Mouse (Mus musculus) common myeloid progenitor, adult 5-6 weeks (primary cell): Measurements from ENCODE around the gene Nop14. TPM values are rescaled to one million over a fixed set of nuclear protein-coding genes. Genes with fewer than 3 reads are reported as not detected.

Source experiments
- ATAC-seq: replicated peaks from 2 replicates; pipeline ENCODE4 v1.8.0; 2016; ENCODE audit warnings: low read depth, mild to moderate bottlenecking, moderate TSS enrichment, inconsistent platforms; ENCODE audit not compliant: poor library complexity, severe bottlenecking
- total RNA-seq: library from RNA; stranded (forward); fragments of 200-1000, 187-1606 nt; gene quantifications from 2 replicates; pipeline ENCODE4 v1.2.3, GENCODE M21; 2017

Gene Nop14
- total RNA-seq, result 72.9 and 76.4 TPM in 2 replicates

DNA sequence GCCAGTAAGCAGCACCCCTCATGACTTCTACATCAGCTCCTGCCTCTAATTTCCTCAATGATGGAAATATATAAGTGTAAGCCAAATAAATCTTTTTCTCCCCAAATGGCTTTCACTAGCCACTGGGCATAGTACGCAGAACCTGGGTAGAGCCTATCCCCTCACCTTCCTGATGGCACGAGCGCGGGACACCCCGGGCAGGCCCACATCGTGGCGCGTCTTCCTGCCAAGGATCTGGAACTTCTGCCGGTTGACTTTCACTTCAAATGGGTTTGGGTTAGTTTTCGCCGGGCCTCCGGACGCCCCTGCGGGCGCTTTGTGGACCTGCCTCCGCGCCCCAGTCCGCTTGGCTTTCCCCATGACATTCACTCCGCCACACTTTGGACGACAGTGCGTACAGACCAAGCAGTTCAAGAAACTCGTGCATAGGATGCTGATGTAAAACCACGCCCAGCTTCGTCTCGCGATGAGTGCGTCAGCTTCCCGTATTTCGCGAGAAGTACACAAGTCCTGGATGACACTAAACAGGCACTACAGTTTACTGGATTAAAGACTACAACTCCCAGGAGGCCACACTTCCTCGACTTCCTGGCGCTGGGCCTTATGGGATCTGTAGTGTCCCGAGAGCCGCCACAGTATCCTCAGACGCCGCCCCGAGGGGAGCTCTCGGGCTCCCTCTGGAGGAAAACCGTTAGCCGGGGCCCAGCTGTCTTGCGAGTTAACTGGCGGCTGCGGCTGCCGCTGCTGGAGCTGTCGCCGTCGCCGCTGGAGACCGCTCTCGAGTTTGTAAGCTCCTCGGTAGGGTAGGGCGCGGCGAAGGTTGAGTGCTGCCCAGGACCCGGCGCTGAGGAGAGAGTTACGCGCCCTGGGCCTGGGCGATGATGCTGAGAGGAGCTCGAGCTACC is at the start of gene Nop14, which contains the start of gene Grk4:
Gene Nop14 (minus strand): TSS at position 463 of the 905 bp plus-strand sequence.
Gene Grk4 (plus strand): TSS at position 694 of the 905 bp plus-strand sequence.
- ATAC-seq, result peak; percentile 96

DNA sequence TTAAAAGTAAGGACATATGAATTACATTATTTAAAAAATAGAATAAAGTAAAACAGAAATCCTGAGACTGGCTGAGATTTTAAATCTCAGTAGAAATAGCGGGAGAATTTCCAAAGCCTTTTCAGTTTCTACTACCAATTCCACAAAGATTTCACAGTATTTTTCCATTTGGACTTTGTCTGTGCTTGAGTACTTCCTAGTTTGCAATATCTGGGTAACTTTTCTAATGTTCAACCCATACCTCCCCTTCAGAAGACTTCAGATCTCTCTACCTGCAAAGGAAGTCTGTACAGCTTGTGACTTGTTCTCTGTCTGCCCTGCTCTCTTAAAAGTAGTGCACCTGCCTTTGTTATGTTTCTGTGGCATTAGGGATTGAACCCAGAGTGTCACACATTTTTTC is 48.5 kb upstream of the Nop14 start:
- ATAC-seq, result no peak

DNA sequence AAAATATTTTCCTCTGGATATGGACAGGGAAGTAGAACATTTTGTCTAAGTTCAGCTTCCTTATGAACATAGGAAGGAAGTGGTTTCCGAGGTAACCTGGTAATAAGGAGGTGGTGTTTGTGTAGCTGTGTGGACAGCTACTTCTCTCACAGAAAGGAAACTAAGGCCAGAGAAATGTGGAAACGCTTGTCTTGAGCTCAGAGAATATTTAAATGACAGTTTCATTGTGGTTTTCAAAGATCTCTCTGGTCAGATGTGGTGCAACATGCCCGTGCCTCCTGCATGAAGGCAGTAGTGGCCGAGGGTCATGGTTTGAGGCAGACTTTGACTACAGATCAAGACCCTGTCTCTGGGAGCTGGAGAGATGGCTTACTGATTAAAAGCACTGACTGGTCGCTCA is 35.6 kb upstream of the Nop14 start:
- ATAC-seq, result peak; percentile 78

DNA sequence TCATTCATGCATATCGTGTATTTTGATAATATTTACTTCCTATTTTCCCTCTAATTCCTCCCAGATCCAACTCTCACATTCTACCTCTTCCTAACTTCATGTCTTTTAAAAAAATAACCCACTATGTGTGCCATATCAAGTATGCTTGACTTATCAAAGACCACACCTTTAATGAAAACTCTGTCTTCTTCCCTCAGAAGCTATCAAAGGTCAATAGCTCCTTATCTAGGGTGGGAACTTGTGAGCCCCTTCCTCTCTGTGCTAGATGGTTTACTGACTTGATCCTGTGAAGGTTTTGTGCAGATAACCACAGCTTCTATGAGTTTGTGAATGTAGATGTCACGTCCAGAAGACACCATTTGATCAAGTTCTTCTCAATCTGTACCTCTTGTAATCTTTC is 32.8 kb upstream of the Nop14 start:
- ATAC-seq, result no peak

DNA sequence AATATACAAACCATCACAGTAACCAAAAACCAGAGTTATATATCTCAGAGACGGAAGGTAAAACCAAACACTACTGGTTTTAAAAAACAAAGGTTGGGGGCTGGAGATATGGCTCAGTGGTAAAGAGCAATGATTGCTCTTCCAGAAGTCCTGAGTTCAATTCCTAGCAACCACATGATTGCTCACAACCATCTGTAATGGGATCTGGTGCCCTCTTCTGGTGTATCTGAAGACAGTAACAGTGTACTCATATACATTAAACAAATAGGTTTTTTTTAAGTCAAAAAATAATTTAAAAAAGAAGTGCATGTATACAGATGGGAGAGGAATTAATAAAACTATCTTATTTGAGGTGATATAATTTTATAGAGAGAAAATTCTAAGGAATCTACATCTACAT is 29.9 kb upstream of the Nop14 start:
- no peak for ATAC-seq

DNA sequence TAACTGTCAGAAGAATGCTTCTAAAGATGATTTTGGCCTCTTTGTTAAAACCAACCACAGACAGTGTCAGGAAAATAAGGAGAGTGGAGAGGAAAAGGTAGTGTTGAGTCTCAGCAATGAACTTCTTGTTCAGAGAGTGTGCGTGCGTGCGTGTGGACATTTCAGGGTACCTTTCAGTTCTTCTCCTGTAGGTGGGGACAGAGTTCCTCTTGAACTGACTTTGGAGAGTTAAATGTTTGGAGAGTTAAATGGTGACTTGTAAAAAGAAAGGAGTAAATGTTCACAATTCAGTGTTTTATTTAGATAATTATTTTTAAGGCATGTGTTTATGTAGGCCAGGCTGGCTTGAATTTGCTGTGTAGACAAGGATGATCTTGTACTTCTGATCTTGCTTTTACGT is 10.3 kb upstream of the Nop14 start:
- no peak for ATAC-seq

DNA sequence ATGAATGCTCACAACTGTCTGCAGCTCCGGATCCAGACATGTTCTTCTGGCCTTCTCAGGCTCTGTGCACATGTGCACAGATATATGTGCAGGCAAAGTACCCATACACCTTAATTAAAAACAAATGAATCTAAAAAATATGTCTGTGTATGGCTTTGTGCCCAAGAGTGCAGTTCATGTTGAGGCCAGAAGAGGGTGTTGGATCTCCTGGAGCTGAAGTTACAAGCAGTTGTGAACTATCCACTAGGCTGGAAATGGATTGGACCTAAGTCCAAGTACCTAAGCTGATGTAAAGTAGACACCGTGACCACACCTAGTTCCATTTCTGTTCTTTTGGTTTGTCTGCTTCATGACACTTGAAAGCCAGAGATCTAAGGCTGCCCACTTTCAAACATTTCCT is 9.5 kb upstream of the Nop14 start:
- no peak for ATAC-seq

DNA sequence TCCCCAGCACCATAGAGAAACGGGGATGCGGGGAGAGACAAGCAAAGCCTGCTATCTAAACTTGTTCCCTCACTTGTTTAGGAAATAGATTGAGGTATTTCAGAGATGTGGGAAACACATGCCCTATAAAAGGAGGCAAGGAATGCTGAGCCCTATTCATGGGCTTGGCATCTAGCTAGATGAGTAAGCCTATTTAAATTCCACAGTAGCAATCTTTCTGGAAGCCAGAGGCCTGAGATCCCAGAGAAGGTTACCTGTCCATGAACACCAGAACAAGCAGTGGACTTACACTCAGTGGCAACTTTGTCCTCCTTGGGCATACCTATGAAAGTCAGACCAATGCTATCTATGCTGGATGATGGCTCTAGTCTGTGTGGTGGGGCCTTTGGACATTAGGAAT is 3.3 kb upstream of the Nop14 start:
- no peak for ATAC-seq

DNA sequence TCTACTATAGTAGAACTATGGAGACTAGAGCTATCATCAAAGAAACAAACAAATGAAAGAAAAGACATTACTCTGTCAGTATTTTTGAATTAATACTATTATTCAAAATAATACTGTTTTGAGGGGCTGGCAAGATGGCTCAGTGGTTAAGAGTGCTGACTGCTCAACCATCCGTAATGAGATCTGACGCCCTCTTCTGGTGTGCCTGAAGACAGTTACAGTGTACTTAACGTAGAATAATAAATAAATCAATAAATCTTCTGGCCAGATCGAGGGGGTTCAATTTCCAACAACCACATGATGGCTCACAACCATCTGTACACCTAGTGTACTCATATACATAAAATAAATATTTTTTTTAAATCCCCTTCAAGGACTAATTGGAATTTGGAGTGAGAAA is 2.0 kb upstream of the Nop14 start:
- ATAC-seq, result no peak

DNA sequence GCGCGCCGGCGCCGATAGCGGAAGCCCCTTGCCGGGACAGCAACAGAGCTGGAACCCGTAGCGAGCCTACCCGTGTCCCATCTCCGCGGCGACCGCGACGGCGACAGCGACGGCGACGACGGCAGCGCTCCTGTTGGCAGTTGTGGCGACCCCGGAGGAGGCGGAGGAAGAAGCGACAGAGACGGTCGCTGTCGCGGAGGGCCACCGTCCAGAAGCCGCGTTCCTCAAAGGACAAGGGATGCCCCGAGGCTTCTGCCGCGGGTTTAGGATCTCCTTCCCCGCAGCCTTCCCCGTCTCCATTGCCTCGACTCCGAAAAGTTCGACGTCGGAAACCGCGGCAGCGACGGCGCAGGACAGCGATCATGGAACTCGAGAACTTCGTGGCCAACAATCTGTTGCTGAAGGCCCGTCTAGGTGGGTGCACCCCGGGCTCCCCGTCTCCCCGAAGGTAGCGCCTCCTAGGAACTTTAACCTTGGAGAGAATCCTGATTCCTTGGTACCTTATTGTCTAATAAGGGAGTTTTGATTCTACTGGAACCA is 713 bp upstream of the Nop14 start:
- no peak for ATAC-seq

DNA sequence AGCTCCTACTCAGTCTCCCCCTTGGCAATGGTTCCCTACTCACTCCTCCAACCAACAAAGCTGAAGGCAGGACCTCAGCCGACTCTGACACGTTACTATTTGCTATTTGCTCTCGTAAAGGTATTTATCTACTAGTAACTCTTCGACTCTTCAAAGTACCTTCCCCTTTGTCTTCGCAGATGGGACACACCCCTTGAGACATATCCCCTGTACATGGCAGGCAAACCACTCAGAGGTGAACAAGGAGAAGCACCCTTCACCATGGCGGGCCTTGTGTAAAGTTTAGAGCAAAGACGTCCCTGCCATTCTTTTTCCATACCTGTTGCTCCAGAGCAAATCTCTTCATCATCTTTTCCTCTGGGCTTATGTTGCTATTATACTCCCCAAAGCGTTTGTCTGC is 2.4 kb downstream of the Nop14 start:
- no peak for ATAC-seq

DNA sequence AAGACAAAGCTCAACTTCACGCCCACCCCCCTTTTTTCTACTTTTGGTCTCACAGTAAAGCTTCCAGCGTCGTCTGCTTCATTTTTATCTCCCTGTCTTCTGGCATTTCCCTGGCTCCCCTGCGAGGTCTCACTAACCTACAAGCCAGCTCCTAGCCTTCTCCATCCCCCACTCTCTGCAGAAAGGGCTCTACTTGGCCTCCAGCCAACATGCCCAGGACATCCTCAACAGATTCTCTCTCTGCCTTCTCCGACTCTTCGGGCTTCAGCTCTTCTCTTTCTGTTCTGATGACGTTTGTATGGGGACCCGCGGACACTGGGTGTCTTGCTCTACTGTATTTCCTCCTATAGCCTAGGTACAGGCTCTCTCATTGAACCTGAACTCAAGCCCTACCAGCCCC is 5.1 kb downstream of the Nop14 start:
- ATAC-seq, result no peak

DNA sequence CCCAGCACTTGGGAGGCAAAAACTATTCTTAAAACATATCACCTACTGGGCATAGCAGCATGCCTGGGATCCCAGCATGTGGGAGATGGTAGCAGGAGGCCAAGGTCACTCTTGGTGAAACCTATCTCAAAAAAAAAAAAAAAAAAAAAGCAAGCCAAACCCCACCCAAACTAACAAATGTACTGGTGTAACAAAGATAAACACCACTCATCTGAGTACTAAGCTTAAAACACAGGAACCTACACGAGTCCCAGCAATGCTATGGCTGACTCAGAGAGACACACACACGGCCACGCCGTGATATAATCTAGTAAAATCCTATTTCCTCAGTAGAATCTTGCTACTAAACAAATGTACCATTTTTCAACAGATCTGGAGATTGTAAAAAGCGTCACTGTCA is 7.0 kb downstream of the Nop14 start:
- ATAC-seq, result no peak

DNA sequence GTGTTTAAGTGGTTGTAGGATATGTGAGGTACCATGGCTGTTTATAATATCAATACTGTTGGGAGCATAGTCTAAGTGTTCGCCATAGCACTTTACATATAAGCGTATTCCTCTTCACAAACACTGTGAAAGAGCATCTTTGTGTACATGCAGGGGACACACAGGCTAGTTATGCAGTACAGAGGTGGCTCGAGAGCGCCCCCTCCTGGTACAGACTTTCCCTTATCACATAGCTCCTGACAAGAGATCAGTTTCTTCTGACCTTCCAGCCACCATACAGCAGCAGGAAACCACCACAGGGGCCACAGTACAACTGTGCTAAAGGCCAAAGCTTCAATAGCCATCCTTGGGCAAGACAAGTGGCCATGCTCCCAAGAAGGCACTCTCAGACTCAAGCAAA is 12.4 kb downstream of the Nop14 start:
- peak; percentile 82 for ATAC-seq

DNA sequence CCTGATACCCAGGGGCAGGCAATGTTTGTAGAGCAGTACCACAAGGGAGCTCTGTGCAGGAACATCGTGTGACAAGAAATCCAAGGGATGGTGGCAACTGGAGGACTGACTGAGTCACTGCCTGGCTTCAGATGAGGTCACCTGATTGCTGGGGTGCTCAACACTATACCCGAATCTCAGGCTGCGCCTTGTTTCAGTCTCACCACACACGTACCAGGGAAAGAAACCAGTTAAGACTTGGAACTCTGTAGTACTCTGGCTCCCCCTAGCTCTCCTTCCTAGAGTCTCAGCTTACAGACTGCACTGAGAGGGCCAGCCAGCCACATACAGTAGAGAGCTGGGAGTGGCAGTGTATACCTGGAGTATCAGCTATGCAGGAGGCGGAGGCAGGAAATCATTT is 17.0 kb downstream of the Nop14 start:
- ATAC-seq, result peak; percentile 83

DNA sequence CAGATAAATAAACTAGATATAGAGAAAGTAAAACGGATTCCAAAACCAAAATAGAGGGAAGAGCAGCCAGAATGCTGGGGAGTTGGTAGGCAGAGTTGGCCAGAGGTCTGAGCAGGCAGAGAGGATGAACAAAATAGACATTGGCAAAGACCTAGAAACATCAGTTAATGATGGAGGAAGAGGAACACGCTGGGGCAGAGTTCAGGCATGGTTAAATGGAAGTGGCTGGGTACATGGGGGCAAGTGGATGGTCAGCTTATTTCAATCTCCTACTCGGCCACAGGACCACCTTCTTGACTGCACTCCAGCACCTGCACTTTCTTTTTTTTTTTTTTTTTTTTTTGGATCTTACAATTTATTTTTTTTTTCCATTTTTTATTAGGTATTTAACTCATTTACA is 18.0 kb downstream of the Nop14 start:
- ATAC-seq, result no peak

DNA sequence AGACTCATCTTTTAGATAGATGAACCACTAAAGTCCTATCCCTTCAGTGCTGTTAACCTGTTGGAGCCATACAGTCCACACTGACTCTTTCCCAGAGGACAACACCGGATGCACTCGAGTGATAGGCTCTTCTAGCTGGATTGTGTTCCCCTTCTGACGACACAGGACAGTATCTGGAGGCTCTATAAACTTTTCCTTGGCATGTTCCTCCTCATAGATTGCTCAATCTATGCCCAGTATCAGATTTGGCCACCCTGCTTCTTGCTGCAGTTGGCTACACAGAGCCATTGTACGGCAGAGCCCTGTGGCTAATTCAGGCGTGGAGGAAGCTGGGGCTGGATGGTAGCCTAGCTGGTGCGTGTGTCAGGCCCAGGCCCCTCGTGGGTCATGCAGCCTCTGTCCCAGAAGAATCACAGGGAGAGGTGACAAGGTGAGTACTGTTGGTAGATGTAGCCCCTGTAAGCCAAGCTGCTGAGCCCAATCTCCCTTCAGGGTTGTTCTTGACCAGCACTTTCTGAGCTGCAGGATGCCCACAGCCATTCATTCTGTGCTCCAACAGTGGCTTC is 22.3 kb downstream of the Nop14 start:
- no peak for ATAC-seq

DNA sequence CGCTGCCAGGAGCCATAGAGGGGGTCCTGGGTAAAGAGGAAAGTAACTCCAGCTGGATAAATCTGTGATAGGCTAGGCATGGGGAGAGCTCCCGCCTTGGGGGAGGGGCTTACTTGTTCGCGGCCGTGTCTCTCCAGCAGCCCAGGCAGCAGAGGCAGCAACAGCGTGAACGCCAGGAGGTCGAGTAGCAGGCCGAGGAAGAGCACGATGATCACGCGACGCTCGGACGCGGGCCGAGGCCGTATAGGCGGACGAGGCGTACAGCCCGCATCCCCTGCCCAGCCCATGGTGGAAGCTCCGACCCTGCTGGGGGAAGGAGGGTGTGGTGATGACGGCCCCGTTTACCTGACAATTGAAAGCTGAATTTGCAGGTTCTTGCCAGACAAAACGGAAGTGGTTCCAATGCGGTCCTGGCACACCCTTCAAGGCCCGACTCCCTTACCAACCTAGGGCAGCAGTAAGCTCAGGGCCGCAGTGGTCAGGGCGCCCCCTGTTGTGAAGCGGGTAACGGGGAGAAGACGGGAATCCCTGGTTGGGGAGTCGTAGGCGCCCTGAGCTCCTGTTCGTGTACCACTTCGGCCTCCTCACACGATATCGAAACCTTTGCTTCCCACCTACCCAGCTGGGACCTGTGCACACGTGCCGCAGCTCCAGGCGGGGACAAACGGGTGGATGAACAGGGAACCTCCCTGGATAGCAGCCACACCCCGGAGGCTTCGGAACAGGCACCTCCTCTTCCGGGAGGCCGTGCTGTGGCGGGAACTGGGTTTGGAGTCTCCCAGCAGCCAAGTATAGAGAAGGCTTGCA is 23.3 kb downstream of the Nop14 start, which contains the start of gene Mfsd10:
Gene Mfsd10 (minus strand): TSS at position 732 of the 807 bp plus-strand sequence.
- ATAC-seq, result peak; percentile 77

DNA sequence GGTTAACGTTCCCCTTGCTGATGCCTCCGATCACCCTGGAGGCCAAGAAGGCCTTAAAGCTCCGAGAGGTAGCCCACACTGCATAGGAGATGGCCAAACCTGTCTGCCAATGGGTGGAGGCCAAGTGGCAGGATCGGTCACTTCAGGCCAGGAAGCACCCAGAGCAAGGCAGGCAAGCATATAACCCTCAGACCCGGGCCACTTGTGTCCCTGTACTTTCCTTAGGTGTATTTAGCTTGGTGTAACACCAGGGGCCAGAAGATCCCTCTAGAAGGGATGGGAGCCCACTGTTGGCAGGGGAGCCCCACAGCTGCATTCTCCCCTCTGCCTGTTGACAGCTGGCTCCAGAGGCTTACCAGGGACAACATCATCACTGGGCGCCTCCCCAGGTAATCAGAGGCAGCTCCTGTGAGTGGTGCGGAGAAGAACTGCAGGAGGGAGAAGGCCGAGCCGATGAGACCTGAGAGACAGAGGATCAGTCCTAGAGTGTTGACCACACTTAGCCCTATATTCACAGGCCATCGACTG is 24.2 kb downstream of the Nop14 start:
- ATAC-seq, result no peak

DNA sequence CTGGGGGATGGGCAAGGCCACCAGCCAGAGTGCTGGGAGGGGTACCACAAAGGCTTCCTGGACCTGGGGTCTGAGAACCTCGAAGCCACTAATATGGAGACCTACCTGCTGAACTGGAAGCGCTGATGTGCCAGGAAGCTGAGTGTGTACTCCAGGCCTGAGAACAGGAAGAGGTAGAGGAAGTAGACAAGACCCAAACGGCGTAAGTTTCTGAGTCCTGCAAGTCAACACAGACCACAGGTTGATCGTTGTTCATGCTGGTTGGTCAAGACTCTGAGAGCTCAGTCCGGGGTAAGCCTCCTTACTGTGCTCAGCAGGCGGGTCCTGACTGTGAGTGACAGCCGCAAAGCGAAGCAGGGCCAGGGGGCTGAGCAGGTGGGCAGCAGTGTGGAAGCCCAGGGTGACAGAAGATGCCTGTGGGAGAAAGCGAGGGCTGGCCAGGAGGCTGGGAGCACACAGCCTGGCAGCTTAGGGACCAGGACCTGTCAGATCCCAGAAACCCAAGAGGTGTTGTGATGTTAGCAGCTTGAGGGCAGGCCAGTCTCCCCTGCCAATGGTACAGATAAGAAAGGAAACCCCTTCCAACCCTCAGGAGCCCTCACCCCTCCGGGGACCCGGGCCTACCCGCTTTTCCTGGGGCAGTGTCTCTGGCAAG is 25.1 kb downstream of the Nop14 start:
- 0 out of 2 replicates have a peak, but pooled peaks have one; percentile 10 for ATAC-seq
